Mouse (Mus musculus) embryonic facial prominence, embryonic 14.5 days (tissue): ENCODE data around the gene Gsto1. TPM values are rescaled to one million over a fixed set of nuclear protein-coding genes. Genes with fewer than 3 reads are reported as not detected.

ENCODE experiments used
- ATAC-seq: fragments of 200-750 bp; cut with Nextera tagmentation; 2 replicates; pipeline ENCODE4 v1.8.0; 2017; ENCODE audit warnings: low read depth, moderate number of reproducible peaks, moderate TSS enrichment
- DNase-seq: peaks from one replicate; pipeline ENCODE4 v3.0.0-alpha.2; 2015; ENCODE audit warnings: low spot score
- H3K27ac ChIP-seq: fragments of 300-500 bp; sonication (generic); replicated peaks from 2 replicates; pipeline ENCODE4 v1.5.1; 2014; ENCODE audit warnings: low read depth, mild to moderate bottlenecking, low read length, moderate library complexity
- H3K27me3 ChIP-seq: fragments of 300-500 bp; sonication (generic); replicated peaks from 2 replicates; pipeline ENCODE4 v1.6.1; 2014; ENCODE audit warnings: low read length; ENCODE audit not compliant: control insufficient read depth, insufficient read depth
- H3K36me3 ChIP-seq: fragments of 300-500 bp; sonication (generic); 2 replicates; pipeline ENCODE4 v1.6.1; 2014; ENCODE audit warnings: low read length, mixed read lengths; ENCODE audit not compliant: control insufficient read depth, insufficient read depth
- H3K4me1 ChIP-seq: fragments of 300-500 bp; sonication (generic); 2 replicates; pipeline ENCODE4 v1.6.1; 2014; ENCODE audit warnings: antibody characterized with exemption, low read length; ENCODE audit not compliant: control insufficient read depth, insufficient read depth
- H3K4me2 ChIP-seq: fragments of 300-500 bp; sonication (generic); 2 replicates; pipeline ENCODE4 v1.6.1; 2014; ENCODE audit warnings: low read depth, mild to moderate bottlenecking, low read length, moderate library complexity, mixed read lengths
- H3K4me3 ChIP-seq: fragments of 300-500 bp; sonication (generic); 2 replicates; pipeline ENCODE4 v1.5.1; 2014; ENCODE audit warnings: low read depth, mild to moderate bottlenecking, low read length
- H3K9ac ChIP-seq: fragments of 300-500 bp; sonication (generic); 2 replicates; pipeline ENCODE4 v1.6.1; 2014; ENCODE audit warnings: low read depth, mild to moderate bottlenecking, low read length, moderate library complexity, mixed read lengths
- H3K9me3 ChIP-seq: fragments of 300-500 bp; sonication (generic); 2 replicates; pipeline ENCODE4 v1.6.1; 2016; ENCODE audit warnings: low read length; ENCODE audit not compliant: control insufficient read depth
- whole genome bisulfite sequencing: fragments of 180-500 bp; shearing (Covaris S2); extraction: QIAGEN DNeasy Blood & Tissue Kit; methylation state at CpG from one replicate; pipeline ENCODE4 v1.1.7; 2014; 5-methylcytosine and 5-hydroxymethylcytosine counted together
- polyA plus RNA-seq: library from polyadenylated mRNA; unstranded; fragments of >200 nt; fragmentation: Nextera tagmentation; extraction: Ambion mirVana; gene quantifications from 2 replicates; pipeline ENCODE4 v1.2.1, GENCODE M21; 2014

The Gsto1 gene
- polyA plus RNA-seq, 1 experiment from 2014 or later = 148 TPM

- H3K27me3 ChIP-seq = no peaks in the 10 kb centered on the region
- peaks cover 10% of the 10 kb centered on the region; the same call in 1 of the 2 replicates for H3K36me3 ChIP-seq
- no peak overlapping the region for H3K9ac ChIP-seq
- H3K4me1 ChIP-seq = peaks cover 18% of the 10 kb centered on the region; the same call in 1 of the 2 replicates
- 65% methylated on average over 10 of the region's 10 CpGs for WGBS
- ATAC-seq (no peak), DNase-seq (no peak)
- H3K4me2 ChIP-seq = no peak overlapping the region
- H3K9me3 ChIP-seq = no peaks in the 10 kb centered on the region
- no peak overlapping the region for H3K27ac ChIP-seq
- no peak overlapping the region for H3K4me3 ChIP-seq
Measured at GRCm38 (mm10) chr19:47890489-47891130, 35.8 kb downstream of the Gsto1 start.

DNA sequence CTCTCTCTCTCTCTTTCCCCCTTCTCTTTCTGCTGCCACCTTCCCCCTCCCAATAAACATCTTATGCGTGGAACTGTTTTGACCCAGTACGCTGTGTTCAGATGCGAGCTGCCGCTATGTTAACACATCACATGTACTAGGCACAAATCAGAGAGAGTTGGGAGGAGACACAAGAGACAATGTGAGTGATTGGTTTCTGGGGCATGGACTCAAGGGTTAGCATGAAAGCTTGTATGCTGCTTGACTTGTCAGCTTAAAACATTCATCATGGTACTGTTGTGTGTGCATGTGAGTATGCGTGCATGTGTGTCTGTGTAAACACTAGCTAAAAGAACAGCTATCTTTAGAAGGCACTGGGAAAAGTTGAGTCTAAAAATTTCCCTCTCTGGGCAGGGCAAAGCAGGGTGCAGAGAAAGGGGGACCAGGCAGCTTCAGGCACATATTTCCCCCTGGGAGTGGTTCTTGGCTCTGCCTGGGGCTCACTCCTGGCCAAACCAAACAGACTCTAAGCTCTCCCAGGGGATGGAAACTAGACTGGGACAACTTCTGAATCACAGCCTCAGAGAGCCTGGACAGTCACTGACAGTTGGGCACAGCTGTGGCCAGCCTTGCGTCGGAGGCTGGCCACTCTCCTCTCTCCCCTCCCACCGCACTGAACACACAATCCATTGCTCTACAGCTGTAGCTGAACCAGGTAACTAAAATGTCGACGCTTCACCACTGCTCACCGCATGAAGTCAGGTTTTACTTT, 37.0 kb downstream of the Gsto1 start:
- peak overlapping the region; percentile 33; the same call in 1 of the 2 replicates for H3K27ac ChIP-seq
- H3K4me2 ChIP-seq = no peak overlapping the region
- no peaks in the 10 kb centered on the region for H3K9me3 ChIP-seq
- ATAC-seq (peak; percentile 67), DNase-seq (peak; percentile 47)
- 70% methylated on average over 11 of the region's 11 CpGs for WGBS
- no peak overlapping the region for H3K9ac ChIP-seq
- H3K36me3 ChIP-seq = peaks cover 20% of the 10 kb centered on the region; the same call in 1 of the 2 replicates
- H3K27me3 ChIP-seq = no peaks in the 10 kb centered on the region
- H3K4me3 ChIP-seq = no peak overlapping the region
- peaks cover 18% of the 10 kb centered on the region; the same call in 1 of the 2 replicates for H3K4me1 ChIP-seq

DNA sequence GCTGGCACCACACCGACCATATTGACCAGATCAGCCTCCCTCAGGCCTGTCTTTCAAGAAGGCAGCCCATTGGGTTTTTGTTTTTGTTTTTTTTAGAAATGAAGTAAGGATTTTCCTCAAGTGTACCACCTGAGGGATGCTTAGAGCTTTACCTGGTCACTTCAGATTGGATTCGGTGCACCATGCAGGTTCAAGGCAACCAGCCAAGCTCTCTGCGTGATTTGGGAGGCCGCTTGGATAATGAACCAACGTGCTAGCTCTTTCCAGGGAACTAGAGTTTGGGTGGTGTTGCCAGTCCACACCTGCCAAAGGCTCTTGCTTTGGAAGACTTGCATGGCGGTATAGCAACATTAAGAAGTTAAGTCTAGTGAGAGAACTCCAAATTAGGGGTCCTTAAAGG, 38.3 kb downstream of the Gsto1 start:
- WGBS = 97% methylated on average over 6 of the region's 6 CpGs
- Histone ChIP-seq H3K36me3 (peaks cover 25% of the 10 kb centered on the region; the same call in 1 of the 2 replicates), H3K27me3 (no peaks in the 10 kb centered on the region), H3K4me2 (no peak overlapping the region), H3K9ac (no peak overlapping the region), H3K4me1 (peaks cover 18% of the 10 kb centered on the region; the same call in 1 of the 2 replicates), H3K4me3 (no peak overlapping the region), H3K27ac (no peak overlapping the region), H3K9me3 (no peaks in the 10 kb centered on the region)
- ATAC-seq = no peak
- DNase-seq = no peak

DNA sequence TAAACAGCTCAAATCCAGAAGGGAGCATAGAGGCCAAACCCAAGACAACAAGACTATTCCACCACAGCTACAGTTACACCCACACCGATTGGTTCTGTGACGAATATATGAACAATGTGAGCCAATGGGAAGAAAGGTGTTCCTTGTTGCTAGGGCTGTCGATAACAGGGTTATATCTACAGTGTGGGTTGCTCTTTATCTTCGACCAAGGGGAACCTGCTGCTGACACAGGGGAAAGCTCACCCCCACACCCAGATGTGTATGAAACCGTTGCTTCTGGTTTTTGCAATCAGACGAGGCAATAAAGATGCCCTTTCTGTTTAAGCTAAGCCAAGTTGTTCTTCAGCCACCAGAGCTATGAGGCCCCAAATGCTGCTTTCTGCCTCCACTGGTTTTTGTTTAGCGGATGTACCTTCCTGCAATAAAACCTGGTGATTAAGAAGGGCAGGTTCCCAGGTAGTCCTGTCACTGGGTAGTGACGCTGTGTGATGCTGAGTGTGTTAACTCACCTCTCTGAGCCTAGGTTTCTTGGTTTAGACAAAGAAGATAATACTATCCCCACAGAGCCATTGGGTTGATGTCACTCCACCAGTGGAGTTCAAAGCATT, 43.8 kb downstream of the Gsto1 start:
- peaks cover 12% of the 10 kb centered on the region; the same call in 1 of the 2 replicates for H3K4me1 ChIP-seq
- H3K36me3 ChIP-seq = peaks cover 25% of the 10 kb centered on the region; the same call in 1 of the 2 replicates
- H3K9ac ChIP-seq = no peak overlapping the region
- H3K4me2 ChIP-seq = no peak overlapping the region
- H3K27me3 ChIP-seq = no peaks in the 10 kb centered on the region
- no peak overlapping the region for H3K27ac ChIP-seq
- 83% methylated on average over 8 of the region's 8 CpGs for WGBS
- H3K9me3 ChIP-seq = no peaks in the 10 kb centered on the region
- no peak overlapping the region for H3K4me3 ChIP-seq
- DNase-seq = no peak
- no peak for ATAC-seq

- 66% methylated on average over 6 of the region's 6 CpGs for WGBS
- DNase-seq (no peak), ATAC-seq (no peak)
- H3K27me3 ChIP-seq = no peaks in the 10 kb centered on the region
- no peak overlapping the region for H3K27ac ChIP-seq
- no peak overlapping the region for H3K9ac ChIP-seq
- peaks cover 19% of the 10 kb centered on the region; the same call in 1 of the 2 replicates for H3K36me3 ChIP-seq
- H3K4me1 ChIP-seq = peaks cover 14% of the 10 kb centered on the region; the same call in 1 of the 2 replicates
- H3K4me3 ChIP-seq = no peak overlapping the region
- no peaks in the 10 kb centered on the region for H3K9me3 ChIP-seq
- no peak overlapping the region for H3K4me2 ChIP-seq
Measured at GRCm38 (mm10) chr19:47900012-47900411, 45.2 kb downstream of the Gsto1 start.

DNA sequence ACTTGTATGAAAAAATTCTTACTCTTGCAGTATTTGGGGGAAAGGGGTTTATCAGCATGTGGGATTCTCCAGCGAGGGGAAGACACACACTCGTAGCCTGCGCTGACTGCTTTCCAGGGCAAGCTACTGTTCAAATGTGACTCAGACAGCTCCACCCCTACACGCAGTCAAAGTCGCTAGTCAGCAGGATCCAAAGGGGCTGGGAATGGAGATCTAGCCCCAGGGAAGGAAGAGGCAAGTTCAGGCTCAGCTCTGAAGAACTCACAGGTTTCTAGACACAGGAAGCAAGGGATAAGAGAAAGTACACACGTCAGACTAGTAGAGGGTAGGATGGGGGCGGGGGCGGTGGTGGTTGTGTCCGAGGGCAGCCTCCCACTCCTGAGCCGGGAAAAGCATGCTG, 45.8 kb downstream of the Gsto1 start:
- H3K4me2 ChIP-seq = no peak overlapping the region
- no peaks in the 10 kb centered on the region for H3K27me3 ChIP-seq
- ATAC-seq (peak; percentile 24; the same call in 1 of the 2 replicates), DNase-seq (peak; percentile 71)
- H3K9me3 ChIP-seq = no peaks in the 10 kb centered on the region
- peaks cover 14% of the 10 kb centered on the region; the same call in 1 of the 2 replicates for H3K4me1 ChIP-seq
- WGBS = 73% methylated on average over 10 of the region's 10 CpGs
- no peak overlapping the region for H3K9ac ChIP-seq
- H3K36me3 ChIP-seq = peaks cover 16% of the 10 kb centered on the region; the same call in 1 of the 2 replicates
- no peak overlapping the region for H3K27ac ChIP-seq
- H3K4me3 ChIP-seq = no peak overlapping the region

DNA sequence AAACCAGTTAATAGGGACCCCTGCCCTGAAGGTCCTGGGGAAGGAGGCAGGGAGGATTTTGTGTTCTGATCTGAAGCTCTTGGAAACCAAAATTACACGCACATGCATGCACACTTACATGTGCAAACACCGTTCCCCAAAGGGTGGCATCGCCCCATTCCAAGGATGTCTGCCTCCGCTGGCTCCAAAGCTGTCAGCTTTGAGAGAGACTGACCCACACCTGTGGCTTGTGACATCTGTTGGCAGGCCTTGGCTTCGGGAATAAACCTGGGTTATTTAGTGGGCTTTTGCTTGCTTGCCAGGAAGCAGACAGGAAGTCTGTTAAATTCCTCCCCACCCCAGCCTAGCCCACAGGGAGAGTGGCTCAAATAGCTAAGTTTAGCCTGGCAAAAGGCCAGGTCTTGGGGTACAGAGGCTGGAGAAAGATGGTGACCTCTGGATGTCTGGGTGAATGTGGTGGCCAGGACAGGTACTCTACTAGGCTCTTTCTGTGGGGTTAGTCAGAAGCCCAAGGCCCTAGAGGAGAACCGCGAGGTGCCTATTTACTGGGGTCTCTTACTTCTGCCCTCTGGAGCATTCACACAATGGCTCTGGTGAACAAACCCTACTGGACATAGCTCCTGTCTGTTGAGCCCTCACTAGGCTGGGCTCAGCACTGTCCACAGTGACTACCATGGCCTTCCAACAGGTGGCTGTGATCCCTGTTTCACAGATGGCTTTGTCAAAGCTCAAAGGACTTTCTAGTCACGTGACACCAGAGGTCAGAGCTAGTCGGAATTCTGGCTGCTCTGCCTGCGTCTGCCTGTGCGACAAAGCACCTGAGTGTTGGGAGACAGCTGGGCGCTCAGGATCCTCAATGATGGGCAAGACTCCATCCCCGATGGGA, 47.8 kb downstream of the Gsto1 start:
- Histone ChIP-seq H3K9ac (no peak overlapping the region), H3K27ac (no peak overlapping the region; the same call in 1 of the 2 replicates), H3K4me3 (no peak overlapping the region), H3K4me2 (no peak overlapping the region), H3K4me1 (peaks cover 14% of the 10 kb centered on the region; the same call in 1 of the 2 replicates), H3K36me3 (no peaks in the 10 kb centered on the region; the same call in 1 of the 2 replicates), H3K27me3 (no peaks in the 10 kb centered on the region), H3K9me3 (no peaks in the 10 kb centered on the region)
- DNase-seq (peak; percentile 70), ATAC-seq (0 out of 2 replicates have a peak, but pooled peaks have one; percentile 13)
- WGBS = 52% methylated on average over 13 of the region's 13 CpGs

DNA sequence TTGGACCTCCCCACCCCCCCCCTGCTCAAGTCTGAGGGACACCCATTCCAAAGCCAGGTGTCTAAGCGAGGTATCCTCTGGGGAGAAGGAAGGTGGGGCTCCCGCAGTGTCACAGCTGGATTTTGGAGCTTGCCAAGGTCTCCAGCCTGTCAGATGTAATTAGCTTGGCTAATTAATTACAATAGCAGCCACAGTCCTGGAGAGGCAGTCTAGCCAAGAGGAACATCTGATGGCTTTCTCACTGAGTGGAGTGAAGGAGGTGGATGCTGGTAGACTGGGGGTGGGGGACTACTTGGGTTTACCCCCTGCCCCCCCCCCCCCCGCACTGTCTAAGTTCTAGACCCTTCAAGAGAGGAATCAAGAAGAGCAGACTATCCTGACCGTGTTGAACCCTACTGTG, 48.9 kb downstream of the Gsto1 start:
- Histone ChIP-seq H3K4me2 (no peak overlapping the region), H3K36me3 (no peaks in the 10 kb centered on the region), H3K4me1 (peaks cover 17% of the 10 kb centered on the region; the same call in 1 of the 2 replicates), H3K9me3 (no peaks in the 10 kb centered on the region), H3K4me3 (no peak overlapping the region), H3K27ac (no peak overlapping the region), H3K27me3 (no peaks in the 10 kb centered on the region), H3K9ac (no peak overlapping the region)
- DNase-seq = no peak
- WGBS = 58% methylated on average over 4 of the region's 4 CpGs
- ATAC-seq = no peak
